16 mouse cellular contexts compared by ENCODE assay signal in the genomic region with DNA sequence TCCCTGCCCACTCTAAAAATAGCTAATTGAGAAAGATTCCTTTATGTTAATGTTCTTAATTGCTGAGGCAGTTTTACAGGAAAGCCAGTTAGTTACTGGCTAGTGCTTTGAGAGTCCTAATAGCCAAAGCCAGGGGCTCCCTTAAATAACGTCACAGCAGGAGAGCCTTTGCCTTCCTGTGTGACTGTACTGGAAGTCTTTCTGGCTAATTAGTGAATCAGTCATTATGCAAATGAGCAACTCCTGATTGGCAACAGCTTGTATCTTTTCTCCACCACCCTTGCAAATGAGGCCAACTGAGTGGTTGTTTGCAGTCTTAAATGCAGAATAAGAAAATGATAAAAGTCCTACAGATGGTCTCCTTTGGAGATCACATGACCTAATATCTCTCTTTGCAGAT.
DNase-seq lines count a peak whose midpoint lies in the region; ATAC-seq lines count a peak whose summit lies in the region.
"Had no signal": no experiment of that assay in that cellular context is flagged by ENCODE, and none has a peak within 500 bp of the region (broad histone marks: within the 10 kb centered on the region; RNA-seq: fewer than 3 reads in every experiment).

No protein-coding gene starts in this region.

- H3K9me3 ChIP-seq in hindbrain, embryonic 14.5 days (ENCODE audit: control insufficient read depth, low read length) = no peaks in the 10 kb centered on the region
- H3K9me3 ChIP-seq: heart, embryonic 12.5 days; intestine, embryonic 15.5 days; limb, embryonic 12.5 days; liver, embryonic 13.5 days had no signal

- no peaks in the 10 kb centered on the region for H3K36me3 ChIP-seq in hindbrain, embryonic 14.5 days (replicated peaks; ENCODE audit: control insufficient read depth, insufficient read depth)
- H3K36me3 ChIP-seq: heart, embryonic 12.5 days; intestine, embryonic 15.5 days; limb, embryonic 12.5 days; liver, embryonic 13.5 days had no signal

- intact Hi-C loops in left cerebral cortex, postnatal 4 days (cut with DNase I) = no loop called here

- peak; percentile 80; the same call in 1 of the 2 replicates for ATAC-seq in hindbrain, embryonic 14.5 days (ENCODE audit: low FRiP score)
- no peak for ATAC-seq in megakaryocyte, adult 5-6 weeks (ENCODE audit: poor library complexity, severe bottlenecking)
- ATAC-seq: intestine, embryonic 15.5 days had no signal

- no peak overlapping the region for H3K4me2 ChIP-seq in hindbrain, embryonic 14.5 days (replicated peaks)
- H3K4me2 ChIP-seq: heart, embryonic 12.5 days; intestine, embryonic 15.5 days; limb, embryonic 12.5 days; liver, embryonic 13.5 days had no signal

- H3K4me3 ChIP-seq in hindbrain, embryonic 14.5 days (replicated peaks; ENCODE audit: low read length) = no peak overlapping the region
- H3K4me3 ChIP-seq: erythroblast, embryonic 14.5 days; heart, embryonic 12.5 days; intestine, embryonic 15.5 days; limb, embryonic 12.5 days; liver, embryonic 13.5 days had no signal

- H3K4me1 ChIP-seq in hindbrain, embryonic 14.5 days (replicated peaks; ENCODE audit: control insufficient read depth, insufficient read depth, low read length) = peaks cover 14% of the 10 kb centered on the region
- H3K4me1 ChIP-seq: heart, embryonic 12.5 days; intestine, embryonic 15.5 days; limb, embryonic 12.5 days; liver, embryonic 13.5 days had no signal

- 16% methylated on average over 1 of the region's 1 CpGs for WGBS in hindbrain, embryonic 14.5 days

- no peak overlapping the region for H3K27ac ChIP-seq in hindbrain, embryonic 14.5 days
- H3K27ac ChIP-seq: intestine, embryonic 15.5 days; limb, embryonic 12.5 days; liver, embryonic 13.5 days had no signal

- no peaks in the 10 kb centered on the region for H3K27me3 ChIP-seq in hindbrain, embryonic 14.5 days (ENCODE audit: control insufficient read depth, insufficient read depth, low read length)
- H3K27me3 ChIP-seq: heart, embryonic 12.5 days; intestine, embryonic 15.5 days; liver, embryonic 13.5 days had no signal

- no peak overlapping the region for H3K9ac ChIP-seq in hindbrain, embryonic 14.5 days
- H3K9ac ChIP-seq: heart, embryonic 12.5 days; intestine, embryonic 15.5 days; limb, embryonic 12.5 days; liver, embryonic 13.5 days had no signal

- peak; percentile 27 for DNase-seq in left cerebral cortex, postnatal 4 days
- no peak for DNase-seq in left cerebral cortex, adult 18-20 months (ENCODE audit: low spot score in 2 of 2)
- peak; percentile 43 for DNase-seq in Muller cell, postnatal 12 days (ENCODE audit: inconsistent ontology term)
- peak; percentile 65 for DNase-seq in brain, adult 2 months (ENCODE audit: low read depth, low spot score)
- peak; percentile 62 for DNase-seq in hindbrain, embryonic 14.5 days (ENCODE audit: low spot score)
- no peak for DNase-seq in heart, adult 11 months
- DNase-seq: cerebellum, adult 11 months; cerebellum, postnatal 36 days; liver, embryonic 13.5 days; right cerebral cortex, postnatal 25 days; thymus, postnatal 36 days had no signal

Comparison
In these comparisons a context has a peak if more than half of its experiments do, and no peak if none do; other contexts are left out.
1. DNase-seq: peak in left cerebral cortex, postnatal 4 days (single experiment), Muller cell, postnatal 12 days (single experiment), brain, adult 2 months (single experiment) and hindbrain, embryonic 14.5 days (single experiment); none in left cerebral cortex, adult 18-20 months (0 of 2) and heart, adult 11 months (single experiment).